Mouse (Mus musculus): ENCODE measurements around the gene Tspan5. TPM values are rescaled to one million over a fixed set of nuclear protein-coding genes. Genes with fewer than 3 reads are reported as not detected.

Tspan5 gene
- polyA plus RNA-seq, 1 experiment = 3.4 TPM

GRCm38 (mm10) chr3:138852982-138853689 is 111.1 kb downstream of the Tspan5 start:
- no peak for TF ChIP-seq FLI1 (IDR thresholded peaks at IDR 0.05; ENCODE audit: low read length)
- no peak for TF ChIP-seq GATA1 (IDR thresholded peaks at IDR 0.05; ENCODE audit: borderline replicate concordance, low read length)
- H3K4me1 ChIP-seq = no peaks in the 10 kb centered on the region
- H3K27me3 ChIP-seq (replicated peaks) = no peaks in the 10 kb centered on the region

GRCm38 (mm10) chr3:138853996-138854836 is 112.2 kb downstream of the Tspan5 start:
- Histone ChIP-seq H3K9me3 (no peaks in the 10 kb centered on the region), H3K27me3 (replicated peaks) (no peaks in the 10 kb centered on the region), H3K36me3 (replicated peaks; ENCODE audit: low read length) (no peaks in the 10 kb centered on the region), H3K4me3 (replicated peaks) (no peak overlapping the region), H3K4me1 (no peaks in the 10 kb centered on the region)
- no peak for TF ChIP-seq FLI1 (IDR thresholded peaks at IDR 0.05; ENCODE audit: low read length)

More at GRCm38 (mm10) chr3:138852982-138853689, 111.1 kb downstream of the Tspan5 start:
- Histone ChIP-seq H3K36me3 (replicated peaks; ENCODE audit: low read length) (no peaks in the 10 kb centered on the region), H3K4me3 (replicated peaks) (no peak overlapping the region), H3K9me3 (no peaks in the 10 kb centered on the region)

GRCm38 (mm10) chr3:138855387-138855786 is 113.4 kb downstream of the Tspan5 start:
- Histone ChIP-seq H3K36me3 (replicated peaks; ENCODE audit: low read length) (no peaks in the 10 kb centered on the region), H3K9me3 (no peaks in the 10 kb centered on the region), H3K4me3 (replicated peaks) (no peak overlapping the region), H3K27me3 (replicated peaks) (no peaks in the 10 kb centered on the region), H3K4me1 (no peaks in the 10 kb centered on the region)
- TF ChIP-seq GATA1 (IDR thresholded peaks at IDR 0.05; ENCODE audit: borderline replicate concordance, low read length) (no peak), FLI1 (IDR thresholded peaks at IDR 0.05; ENCODE audit: low read length) (no peak)

GRCm38 (mm10) chr3:138856946-138857345 is 115.0 kb downstream of the Tspan5 start:
- Histone ChIP-seq H3K4me1 (no peaks in the 10 kb centered on the region), H3K27me3 (replicated peaks) (no peaks in the 10 kb centered on the region), H3K36me3 (replicated peaks; ENCODE audit: low read length) (no peaks in the 10 kb centered on the region), H3K4me3 (replicated peaks) (no peak overlapping the region), H3K9me3 (no peaks in the 10 kb centered on the region)
- TF ChIP-seq GATA1 (IDR thresholded peaks at IDR 0.05; ENCODE audit: borderline replicate concordance, low read length) = no peak

GRCm38 (mm10) chr3:138857805-138858546 is 116.0 kb downstream of the Tspan5 start:
- H3K9me3 ChIP-seq = no peaks in the 10 kb centered on the region
- no peaks in the 10 kb centered on the region for H3K4me1 ChIP-seq
- no peak overlapping the region for H3K4me3 ChIP-seq (replicated peaks)
- H3K36me3 ChIP-seq (replicated peaks; ENCODE audit: low read length) = no peaks in the 10 kb centered on the region
- TF ChIP-seq GATA1 (IDR thresholded peaks at IDR 0.05; ENCODE audit: borderline replicate concordance, low read length) (no peak), FLI1 (IDR thresholded peaks at IDR 0.05; ENCODE audit: low read length) (no peak)
- H3K27me3 ChIP-seq (replicated peaks) = no peaks in the 10 kb centered on the region

GRCm38 (mm10) chr3:138858649-138859048 is 116.7 kb downstream of the Tspan5 start:
- TF ChIP-seq GATA1 (IDR thresholded peaks at IDR 0.05; ENCODE audit: borderline replicate concordance, low read length) (no peak), FLI1 (IDR thresholded peaks at IDR 0.05; ENCODE audit: low read length) (no peak)
- Histone ChIP-seq H3K9me3 (no peaks in the 10 kb centered on the region), H3K27me3 (replicated peaks) (no peaks in the 10 kb centered on the region), H3K36me3 (replicated peaks; ENCODE audit: low read length) (no peaks in the 10 kb centered on the region), H3K4me3 (replicated peaks) (no peak overlapping the region), H3K4me1 (no peaks in the 10 kb centered on the region)

GRCm38 (mm10) chr3:138859166-138859565 is 117.2 kb downstream of the Tspan5 start:
- H3K36me3 ChIP-seq (replicated peaks; ENCODE audit: low read length) = no peaks in the 10 kb centered on the region
- TF ChIP-seq GATA1 (IDR thresholded peaks at IDR 0.05; ENCODE audit: borderline replicate concordance, low read length) = no peak
- no peak for TF ChIP-seq FLI1 (IDR thresholded peaks at IDR 0.05; ENCODE audit: low read length)

GRCm38 (mm10) chr3:138859666-138860065 is 117.7 kb downstream of the Tspan5 start:
- H3K27me3 ChIP-seq (replicated peaks) = no peaks in the 10 kb centered on the region
- H3K9me3 ChIP-seq = no peaks in the 10 kb centered on the region
- H3K36me3 ChIP-seq (replicated peaks; ENCODE audit: low read length) = no peaks in the 10 kb centered on the region
- H3K4me3 ChIP-seq (replicated peaks) = no peak overlapping the region
- no peaks in the 10 kb centered on the region for H3K4me1 ChIP-seq
- no peak for TF ChIP-seq FLI1 (IDR thresholded peaks at IDR 0.05; ENCODE audit: low read length)

More at GRCm38 (mm10) chr3:138859166-138859565, 117.2 kb downstream of the Tspan5 start:
- H3K27me3 ChIP-seq (replicated peaks) = no peaks in the 10 kb centered on the region
- no peak overlapping the region for H3K4me3 ChIP-seq (replicated peaks)
- H3K9me3 ChIP-seq = no peaks in the 10 kb centered on the region
- no peaks in the 10 kb centered on the region for H3K4me1 ChIP-seq

GRCm38 (mm10) chr3:138860257-138860760 is 118.3 kb downstream of the Tspan5 start:
- Histone ChIP-seq H3K9me3 (peaks cover 3% of the 10 kb centered on the region), H3K27me3 (replicated peaks) (no peaks in the 10 kb centered on the region), H3K36me3 (replicated peaks; ENCODE audit: low read length) (no peaks in the 10 kb centered on the region), H3K4me3 (replicated peaks) (no peak overlapping the region), H3K4me1 (no peaks in the 10 kb centered on the region)
- TF ChIP-seq GATA1 (IDR thresholded peaks at IDR 0.05; ENCODE audit: borderline replicate concordance, low read length) (no peak), FLI1 (IDR thresholded peaks at IDR 0.05; ENCODE audit: low read length) (no peak)

All from megakaryocyte, embryonic 14.5 days (primary cell).